8 mouse cellular contexts compared by ENCODE assay signal in genomic region chr15:99590429-99591084, GRCm38 (mm10). TPM values are rescaled to one million over a fixed set of nuclear protein-coding genes. Genes with fewer than 3 reads are reported as not detected.
DNase-seq lines count a peak whose midpoint lies in the region; ATAC-seq lines count a peak whose summit lies in the region.

Gene Aqp5, plus strand, starts transcription at chr15:99590782.

- peak within 1 kb of the TSS; percentile 71 for H3K4me2 ChIP-seq in heart, embryonic 12.5 days
- peak within 1 kb of the TSS; percentile 53 for H3K4me2 ChIP-seq in hindbrain, embryonic 12.5 days (replicated peaks)

- peaks cover 18% of the 10 kb centered on the region for H3K4me1 ChIP-seq in heart, embryonic 12.5 days (replicated peaks)
- H3K4me1 ChIP-seq in hindbrain, embryonic 12.5 days = peaks cover 6% of the 10 kb centered on the region

- H3K9me3 ChIP-seq in heart, embryonic 12.5 days (replicated peaks) = no peaks in the 10 kb centered on the region
- no peaks in the 10 kb centered on the region for H3K9me3 ChIP-seq in hindbrain, embryonic 12.5 days (replicated peaks)

- no peak for DNase-seq in heart, adult 8-10 months (ENCODE audit: low spot score)
- peak; percentile 45 for DNase-seq in R1 (ENCODE audit: low read depth, low spot score)
- peak; percentile 48 for DNase-seq in lung, postnatal 14 days
- no peak for DNase-seq in spleen, postnatal 14 days (ENCODE audit: low spot score in 2 of 2)
- DNase-seq in thymus, postnatal 10 days (ENCODE audit: low spot score in 2 of 2) = no peak

- 2% methylated on average over 67 of the region's 83 CpGs for WGBS in heart, embryonic 12.5 days
- 1% methylated on average over 66 of the region's 83 CpGs for WGBS in hindbrain, embryonic 12.5 days

- H3K27me3 ChIP-seq in heart, embryonic 12.5 days (replicated peaks) = peaks cover 100% of the 10 kb centered on the region
- H3K27me3 ChIP-seq in hindbrain, embryonic 12.5 days = peaks cover 99% of the 10 kb centered on the region

- no peaks in the 10 kb centered on the region for H3K36me3 ChIP-seq in heart, embryonic 12.5 days
- no peaks in the 10 kb centered on the region for H3K36me3 ChIP-seq in hindbrain, embryonic 12.5 days

- no peak within 1 kb of the TSS for H3K27ac ChIP-seq in heart, embryonic 12.5 days (ENCODE audit: poor library complexity, severe bottlenecking)
- H3K27ac ChIP-seq in hindbrain, embryonic 12.5 days = no peak within 1 kb of the TSS

- 0 out of 2 replicates have a peak within 1 kb of the TSS, but pooled peaks have one; percentile 25 for H3K9ac ChIP-seq in heart, embryonic 12.5 days
- peak within 1 kb of the TSS; percentile 49 for H3K9ac ChIP-seq in hindbrain, embryonic 12.5 days

- H3K4me3 ChIP-seq in heart, embryonic 12.5 days = peak within 1 kb of the TSS; percentile 49
- H3K4me3 ChIP-seq in hindbrain, embryonic 12.5 days = peak within 1 kb of the TSS; percentile 39

- peak; percentile 58; the same call in 1 of the 2 replicates for ATAC-seq in heart, embryonic 12.5 days (ENCODE audit: insufficient number of reproducible peaks, low FRiP score)
- ATAC-seq in hindbrain, embryonic 12.5 days (ENCODE audit: low FRiP score) = peak; percentile 74
- ATAC-seq in CD4-positive, CD25-positive, alpha-beta regulatory T cell, adult 4 months = no peak

RNA-seq across cellular contexts. Expression of gene Aqp5, which starts in this region (rescaled TPM):
- polyA plus RNA-seq in heart, embryonic 12.5 days (2016; fragmentation: Nextera tagmentation; extraction: Ambion mirVana) = 0.58 and 0.70 TPM in 2 replicates
- total RNA-seq in heart, adult 8-10 months (2022) = under 1 TPM in 3 of 4 experiments, not detected in 1; 0.26 to 0.57 (median 0.37) TPM
- polyA plus RNA-seq in hindbrain, embryonic 12.5 days (2016; fragmentation: Nextera tagmentation; extraction: Ambion mirVana) = 2.4 and 2.7 TPM in 2 replicates
- polyA plus RNA-seq in CD4-positive, CD25-positive, alpha-beta regulatory T cell, adult 4 months (2017; shearing (Covaris generic)) = not detected

Comparison
In these comparisons a context has a peak if more than half of its experiments do, and no peak if none do; other contexts are left out.
1. Peak in ATAC-seq, H3K4me3 ChIP-seq, H3K9ac ChIP-seq and H3K4me2 ChIP-seq in heart, embryonic 12.5 days; RNA of the gene not detected or under 1 TPM.
2. DNase-seq: peak in R1 (single experiment) and lung, postnatal 14 days (single experiment); none in heart, adult 8-10 months (single experiment), spleen, postnatal 14 days (0 of 2) and thymus, postnatal 10 days (0 of 2).